ENCODE assay signal across 8 mouse cellular contexts in genomic region chr5:137746282-137746850, GRCm38 (mm10). TPM values are rescaled to one million over a fixed set of nuclear protein-coding genes. Genes with fewer than 3 reads are reported as not detected.
DNase-seq lines count a peak whose midpoint lies in the region; ATAC-seq lines count a peak whose summit lies in the region.

No protein-coding gene starts in this region.

- H3K27ac ChIP-seq in heart, embryonic 10.5 days, result peak overlapping the region; percentile 94
- H3K27ac ChIP-seq in kidney, embryonic 16.5 days (ENCODE audit: low read length), result peak overlapping the region; percentile 95

- peaks cover 46% of the 10 kb centered on the region for H3K4me1 ChIP-seq in heart, embryonic 10.5 days
- H3K4me1 ChIP-seq in kidney, embryonic 16.5 days (ENCODE audit: insufficient read depth, low read length), result peaks cover 33% of the 10 kb centered on the region

- peaks cover 14% of the 10 kb centered on the region for H3K36me3 ChIP-seq in heart, embryonic 10.5 days
- H3K36me3 ChIP-seq in kidney, embryonic 16.5 days (ENCODE audit: insufficient read depth, low read length), result peaks cover 7% of the 10 kb centered on the region

- ATAC-seq in kidney, embryonic 16.5 days (ENCODE audit: low FRiP score, low TSS enrichment), result peak; percentile 35

- H3K4me3 ChIP-seq in heart, embryonic 10.5 days, result peak overlapping the region; percentile 85
- H3K4me3 ChIP-seq in kidney, embryonic 16.5 days (ENCODE audit: low read length), result peak overlapping the region; percentile 72

- H3K27me3 ChIP-seq in heart, embryonic 10.5 days (ENCODE audit: insufficient read depth, poor library complexity, severe bottlenecking), result no peaks in the 10 kb centered on the region
- H3K27me3 ChIP-seq in kidney, embryonic 16.5 days (ENCODE audit: insufficient read depth, low read length), result no peaks in the 10 kb centered on the region

- H3K4me2 ChIP-seq in kidney, embryonic 16.5 days (replicated peaks; ENCODE audit: low read depth, low read length), result peak overlapping the region; percentile 99

- intact Hi-C loops in left cerebral cortex, postnatal 14 days (cut with DNase I), result loop anchor here (5.0 kb wide), 1 partner anchor 89 kb away; no protein-coding TSS in a partner anchor

- under 1% methylated on average over 19 of the region's 20 CpGs for WGBS in heart, embryonic 10.5 days
- 0% methylated on average over 20 of the region's 20 CpGs for WGBS in kidney, embryonic 16.5 days

- H3K9ac ChIP-seq in kidney, embryonic 16.5 days (replicated peaks; ENCODE audit: low read length), result peak overlapping the region; percentile 85

- H3K9me3 ChIP-seq in heart, embryonic 10.5 days, result no peaks in the 10 kb centered on the region
- no peaks in the 10 kb centered on the region for H3K9me3 ChIP-seq in kidney, embryonic 16.5 days (ENCODE audit: low read length)

- DNase-seq in right cerebral cortex, postnatal 14 days, result peak; percentile 56
- DNase-seq in right cerebral cortex, postnatal 25 days, result no peak
- DNase-seq in embryo, embryonic 11 days, result peak; percentile 84
- peak; percentile 92 for DNase-seq in heart, embryonic 10.5 days (ENCODE audit: low spot score)
- peak; percentile 80 to 83 for DNase-seq in lung, postnatal 4 days
- peak; percentile 65 for DNase-seq in spleen, adult 12 weeks (ENCODE audit: low spot score)
- DNase-seq in left cerebral cortex, postnatal 14 days (ENCODE audit: low spot score in 2 of 2), result no peak

RNA-seq across cellular contexts. Expression of gene Tsc22d4, which starts 0.8 kb away (rescaled TPM):
- polyA plus RNA-seq in heart, embryonic 10.5 days (2016; fragmentation: Nextera tagmentation; extraction: Ambion mirVana), result 147 and 165 TPM in 2 replicates
- 126 and 129 TPM in 2 replicates for polyA plus RNA-seq in kidney, embryonic 16.5 days (2015; fragmentation: Nextera tagmentation; extraction: Ambion mirVana)
- 100 to 1,000 TPM; 169 to 181 TPM for total RNA-seq in left cerebral cortex, postnatal 14 days (2021)

RNA-seq across cellular contexts. Expression of gene Nyap1, which starts 5.0 kb away (rescaled TPM):
- 1.4 TPM in 2 replicates for polyA plus RNA-seq in heart, embryonic 10.5 days (2016; fragmentation: Nextera tagmentation; extraction: Ambion mirVana)
- polyA plus RNA-seq in kidney, embryonic 16.5 days (2015; fragmentation: Nextera tagmentation; extraction: Ambion mirVana), result 2.1 and 2.2 TPM in 2 replicates
- 10 to 100 TPM; 78.5 to 83.4 TPM for total RNA-seq in left cerebral cortex, postnatal 14 days (2021)

RNA-seq across cellular contexts. Expression of gene Ppp1r35, which starts 32.3 kb away (rescaled TPM):
- polyA plus RNA-seq in heart, embryonic 10.5 days (2016; fragmentation: Nextera tagmentation; extraction: Ambion mirVana), result 31.3 and 49.2 TPM in 2 replicates
- polyA plus RNA-seq in kidney, embryonic 16.5 days (2015; fragmentation: Nextera tagmentation; extraction: Ambion mirVana), result 26.0 and 32.1 TPM in 2 replicates
- total RNA-seq in left cerebral cortex, postnatal 14 days (2021), result 10 to 100 TPM; 26.0 to 29.2 TPM

RNA-seq across cellular contexts. Expression of gene Mepce, which starts 41.1 kb away (rescaled TPM):
- 7.1 and 10.4 TPM in 2 replicates for polyA plus RNA-seq in heart, embryonic 10.5 days (2016; fragmentation: Nextera tagmentation; extraction: Ambion mirVana)
- 11.0 and 11.2 TPM in 2 replicates for polyA plus RNA-seq in kidney, embryonic 16.5 days (2015; fragmentation: Nextera tagmentation; extraction: Ambion mirVana)
- total RNA-seq in left cerebral cortex, postnatal 14 days (2021), result 10 to 100 TPM; 29.2 to 30.2 TPM

RNA-seq across cellular contexts. Expression of gene Zcwpw1, which starts 41.2 kb away (rescaled TPM):
- 10.0 and 12.5 TPM in 2 replicates for polyA plus RNA-seq in heart, embryonic 10.5 days (2016; fragmentation: Nextera tagmentation; extraction: Ambion mirVana)
- polyA plus RNA-seq in kidney, embryonic 16.5 days (2015; fragmentation: Nextera tagmentation; extraction: Ambion mirVana), result 24.8 and 31.8 TPM in 2 replicates
- 1 to 10 TPM; 4.4 to 7.4 TPM for total RNA-seq in left cerebral cortex, postnatal 14 days (2021)

Comparison
In these comparisons a context has a peak if more than half of its experiments do, and no peak if none do; other contexts are left out.
1. DNase-seq: peak in right cerebral cortex, postnatal 14 days (single experiment), embryo, embryonic 11 days (single experiment), heart, embryonic 10.5 days (single experiment), lung, postnatal 4 days (2 of 2) and spleen, adult 12 weeks (single experiment); none in right cerebral cortex, postnatal 25 days (single experiment) and left cerebral cortex, postnatal 14 days (0 of 2).